Mouse (Mus musculus) kidney, postnatal 0 days (tissue): ENCODE measurements around the gene Aspscr1. TPM values are rescaled to one million over a fixed set of nuclear protein-coding genes. Genes with fewer than 3 reads are reported as not detected.

Experiments used
- ATAC-seq: fragments of 200-750 bp; cut with Nextera tagmentation; replicated peaks from 2 replicates; pipeline ENCODE4 v1.8.0; 2017; ENCODE audit warnings: low read depth, moderate number of reproducible peaks, moderate TSS enrichment, moderate library complexity; ENCODE audit not compliant: low FRiP score
- DNase-seq: peaks from one replicate; pipeline ENCODE4 v3.0.0-alpha.2; 2016; ENCODE audit warnings: low spot score
- H3K27ac ChIP-seq: fragments of 300-500 bp; sonication (generic); 2 replicates; pipeline ENCODE4 v1.5.1; 2014; ENCODE audit warnings: mild to moderate bottlenecking
- H3K27me3 ChIP-seq: fragments of 300-500 bp; sonication (generic); 2 replicates; pipeline ENCODE4 v1.6.1; 2014; ENCODE audit warnings: low read length, mixed read lengths; ENCODE audit not compliant: insufficient read depth
- H3K36me3 ChIP-seq: fragments of 300-500 bp; sonication (generic); 2 replicates; pipeline ENCODE4 v1.6.1; 2014; ENCODE audit warnings: low read length, mixed read lengths; ENCODE audit not compliant: insufficient read depth
- H3K4me1 ChIP-seq: fragments of 300-500 bp; sonication (generic); replicated peaks from 2 replicates; pipeline ENCODE4 v1.6.1; 2014; ENCODE audit warnings: antibody characterized with exemption, low read length, mixed read lengths; ENCODE audit not compliant: insufficient read depth
- H3K4me2 ChIP-seq: fragments of 300-500 bp; sonication (generic); 2 replicates; pipeline ENCODE4 v1.6.1; 2014; ENCODE audit warnings: mild to moderate bottlenecking, low read length, moderate library complexity, mixed read lengths
- H3K4me3 ChIP-seq: fragments of 300-500 bp; sonication (generic); replicated peaks from 2 replicates; pipeline ENCODE4 v1.5.1; 2014; ENCODE audit warnings: low read depth, low read length
- H3K9ac ChIP-seq: fragments of 300-500 bp; sonication (generic); 2 replicates; pipeline ENCODE4 v1.6.1; 2014; ENCODE audit warnings: low read depth, low read length
- H3K9me3 ChIP-seq: fragments of 300-500 bp; sonication (generic); replicated peaks from 2 replicates; pipeline ENCODE4 v1.6.1; 2016; ENCODE audit warnings: low read length, inconsistent platforms, mixed read lengths
- CTCF ChIP-seq: IDR thresholded peaks from 2 replicates; pipeline ENCODE4 v1.5.1; 2016; ENCODE audit warnings: antibody characterized with exemption, low read depth, mild to moderate bottlenecking, moderate library complexity
- WGBS: fragments of 180-500 bp; shearing (Covaris S2); extraction: QIAGEN DNeasy Blood & Tissue Kit; methylation state at CpG from one replicate; pipeline ENCODE4 v1.1.7; 2014; 5-methylcytosine and 5-hydroxymethylcytosine counted together
- polyA plus RNA-seq: library from polyadenylated mRNA; unstranded; fragments of >200 nt; fragmentation: Nextera tagmentation; extraction: Ambion mirVana; gene quantifications from 2 replicates; pipeline ENCODE4 v1.2.1, GENCODE M21; 2015

The Aspscr1 gene
- polyA plus RNA-seq, 1 experiment from 2014 or later: 122 TPM

DNA sequence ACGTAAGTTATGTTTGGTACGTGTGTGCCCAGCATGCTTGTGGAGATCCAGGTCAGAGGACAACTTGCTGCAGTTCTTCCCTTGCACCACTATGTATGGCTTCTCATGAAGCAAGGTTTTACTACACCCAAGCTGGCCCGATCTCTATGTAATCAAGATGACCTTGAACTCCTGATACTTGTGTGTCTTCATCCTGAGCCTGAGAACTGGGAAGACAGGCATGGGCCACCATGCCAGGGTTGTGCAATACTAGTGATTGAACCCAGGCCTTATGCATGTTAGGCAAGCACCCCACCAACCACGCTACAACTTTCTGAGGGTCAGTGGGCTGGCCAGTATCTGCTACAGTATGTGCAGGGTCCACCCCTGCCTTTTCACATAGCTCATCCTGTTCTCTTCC, 4.2 kb downstream of the Aspscr1 start:
- no peak overlapping the region for H3K27ac ChIP-seq
- no peaks in the 10 kb centered on the region for H3K4me1 ChIP-seq
- no peaks in the 10 kb centered on the region for H3K9me3 ChIP-seq
- peaks cover 18% of the 10 kb centered on the region; the same call in 1 of the 2 replicates for H3K36me3 ChIP-seq
- H3K4me2 ChIP-seq: no peak overlapping the region
- no peaks in the 10 kb centered on the region for H3K27me3 ChIP-seq
- H3K4me3 ChIP-seq: no peak overlapping the region
- H3K9ac ChIP-seq: no peak overlapping the region
- no peak for DNase-seq
- ATAC-seq: no peak
- WGBS: 96% methylated on average over 4 of the region's 4 CpGs
- no peak for TF ChIP-seq CTCF

DNA sequence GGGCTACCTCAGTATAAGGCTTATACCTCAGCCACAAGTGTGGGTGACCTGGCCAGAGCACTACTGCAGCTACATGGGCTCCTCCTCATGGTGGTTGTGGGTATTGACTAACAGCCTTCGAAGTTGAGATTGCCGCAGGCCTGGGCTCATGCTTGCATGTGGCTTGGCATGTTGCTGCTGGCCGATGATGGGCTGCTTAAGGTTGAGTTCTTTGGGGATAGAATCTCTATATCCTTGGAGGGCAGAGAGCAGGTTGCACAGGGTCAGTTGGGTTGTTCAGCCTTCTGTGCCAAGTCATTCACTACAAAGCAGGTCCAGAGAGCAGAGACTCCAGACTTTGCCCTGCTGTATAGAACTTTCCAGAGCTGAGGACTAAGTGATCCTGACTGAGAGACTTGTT, 7.1 kb downstream of the Aspscr1 start:
- WGBS: 79% methylated on average over 3 of the region's 3 CpGs
- Histone ChIP-seq H3K9ac (no peak overlapping the region), H3K4me2 (no peak overlapping the region), H3K9me3 (no peaks in the 10 kb centered on the region), H3K36me3 (peaks cover 26% of the 10 kb centered on the region; the same call in 1 of the 2 replicates), H3K27ac (0 out of 2 replicates have a peak overlapping the region, but pooled peaks have one; percentile 19), H3K4me3 (no peak overlapping the region), H3K4me1 (no peaks in the 10 kb centered on the region), H3K27me3 (no peaks in the 10 kb centered on the region)
- TF ChIP-seq CTCF: peak; percentile 63
- peak; percentile 45 for DNase-seq
- ATAC-seq: peak; percentile 84

DNA sequence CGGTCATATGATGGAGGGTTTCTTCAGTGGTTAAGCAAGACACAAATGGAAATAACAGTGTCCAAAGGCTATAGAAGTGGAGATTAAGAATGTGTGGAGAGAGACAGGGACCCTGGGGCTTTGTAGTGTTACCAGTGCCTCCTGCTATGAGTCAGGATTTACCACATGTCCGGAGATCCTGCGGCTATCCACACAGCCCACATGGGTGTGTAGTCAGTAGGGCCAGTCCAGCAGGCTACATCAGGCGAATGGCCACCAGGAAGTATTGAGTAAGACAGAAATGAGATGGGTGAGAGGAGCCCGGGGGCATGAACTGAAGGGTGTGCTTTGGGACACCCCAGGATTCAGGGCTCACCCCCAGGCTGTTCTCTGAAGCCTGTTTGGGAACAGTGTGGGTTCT, 9.9 kb downstream of the Aspscr1 start:
- H3K9ac ChIP-seq: no peak overlapping the region
- no peaks in the 10 kb centered on the region for H3K9me3 ChIP-seq
- DNase-seq: no peak
- H3K36me3 ChIP-seq: peaks cover 34% of the 10 kb centered on the region; the same call in 1 of the 2 replicates
- no peak for TF ChIP-seq CTCF
- no peaks in the 10 kb centered on the region for H3K27me3 ChIP-seq
- no peak overlapping the region for H3K27ac ChIP-seq
- ATAC-seq: no peak
- H3K4me2 ChIP-seq: no peak overlapping the region
- H3K4me3 ChIP-seq: no peak overlapping the region
- H3K4me1 ChIP-seq: no peaks in the 10 kb centered on the region
- WGBS: 94% methylated on average over 5 of the region's 5 CpGs

DNA sequence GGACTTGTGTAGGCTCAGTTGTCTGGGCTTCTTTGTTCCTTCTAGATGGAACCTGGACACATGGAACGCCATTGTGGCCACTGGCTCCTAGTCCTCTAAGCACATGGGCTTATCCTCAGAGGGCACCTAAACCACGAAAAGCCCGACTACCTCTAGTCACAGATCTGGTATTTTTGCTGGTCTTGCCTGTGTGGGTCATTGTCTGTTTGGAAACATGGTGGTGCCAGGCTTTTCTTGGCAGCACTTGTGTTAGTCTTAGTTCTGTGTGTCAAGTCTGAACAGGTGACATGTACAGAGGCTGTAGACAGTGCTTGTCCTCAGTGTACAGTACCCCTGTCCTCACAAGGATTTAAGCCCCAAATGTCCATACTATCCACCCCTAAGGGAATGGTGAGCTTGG, 10.8 kb downstream of the Aspscr1 start:
- TF ChIP-seq CTCF: no peak
- Histone ChIP-seq H3K27me3 (no peaks in the 10 kb centered on the region), H3K36me3 (peaks cover 33% of the 10 kb centered on the region; the same call in 1 of the 2 replicates), H3K4me1 (no peaks in the 10 kb centered on the region), H3K4me3 (no peak overlapping the region), H3K27ac (no peak overlapping the region), H3K9me3 (no peaks in the 10 kb centered on the region), H3K4me2 (no peak overlapping the region), H3K9ac (no peak overlapping the region)
- 90% methylated on average over 3 of the region's 3 CpGs for WGBS
- DNase-seq (no peak), ATAC-seq (no peak)

DNA sequence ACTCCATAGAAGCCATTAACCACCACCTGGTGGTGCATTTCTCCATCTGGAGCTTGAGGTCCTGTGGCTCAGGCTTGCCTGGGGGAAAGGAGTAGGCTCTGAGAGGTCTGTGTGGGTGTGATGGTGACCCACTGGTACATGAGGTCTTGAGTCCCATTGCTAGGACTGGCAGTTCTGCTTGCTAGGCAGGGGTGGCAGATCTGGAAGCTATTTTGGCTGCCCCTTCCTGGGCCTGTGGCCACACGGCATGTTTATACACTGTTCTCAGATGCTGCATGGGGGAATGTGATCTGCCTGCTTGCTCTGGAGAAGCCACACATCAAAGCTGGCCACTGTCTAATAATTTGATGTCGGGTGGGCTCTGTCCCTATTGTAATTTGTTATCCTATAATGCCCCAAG, 11.3 kb downstream of the Aspscr1 start:
- TF ChIP-seq CTCF: no peak
- H3K9ac ChIP-seq: no peak overlapping the region
- H3K4me2 ChIP-seq: no peak overlapping the region
- peaks cover 38% of the 10 kb centered on the region; the same call in 1 of the 2 replicates for H3K36me3 ChIP-seq
- no peaks in the 10 kb centered on the region for H3K4me1 ChIP-seq
- no peak overlapping the region for H3K27ac ChIP-seq
- ATAC-seq (no peak), DNase-seq (no peak)
- H3K4me3 ChIP-seq: no peak overlapping the region
- H3K9me3 ChIP-seq: no peaks in the 10 kb centered on the region
- WGBS: 69% methylated on average over 2 of the region's 2 CpGs
- H3K27me3 ChIP-seq: no peaks in the 10 kb centered on the region

DNA sequence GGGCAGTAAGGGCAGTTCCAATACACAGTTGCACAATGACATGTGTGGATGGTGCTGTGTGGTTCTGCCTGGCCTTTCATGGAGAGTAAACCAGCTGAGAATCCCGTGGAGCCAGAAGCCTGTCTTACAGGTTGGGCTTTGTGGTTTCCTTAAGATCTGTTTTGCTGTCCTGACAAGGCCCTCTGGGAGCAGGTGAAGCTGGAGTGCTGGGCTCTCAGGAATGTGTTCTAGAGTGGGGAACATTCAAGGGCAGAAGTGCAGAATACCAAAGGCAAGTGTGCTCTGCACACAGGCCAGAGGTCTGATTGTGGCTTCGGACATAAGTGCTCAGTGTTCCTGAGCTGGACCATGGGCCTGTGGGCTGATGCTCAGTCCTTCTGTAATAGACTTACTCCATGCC, 11.9 kb downstream of the Aspscr1 start:
- no peak overlapping the region for H3K4me3 ChIP-seq
- H3K9me3 ChIP-seq: no peaks in the 10 kb centered on the region
- H3K27ac ChIP-seq: no peak overlapping the region
- no peak for TF ChIP-seq CTCF
- H3K4me2 ChIP-seq: no peak overlapping the region
- no peaks in the 10 kb centered on the region for H3K4me1 ChIP-seq
- peaks cover 39% of the 10 kb centered on the region for H3K36me3 ChIP-seq
- 86% methylated on average over 2 of the region's 2 CpGs for WGBS
- no peak for ATAC-seq
- no peak for DNase-seq
- H3K27me3 ChIP-seq: no peaks in the 10 kb centered on the region
- no peak overlapping the region for H3K9ac ChIP-seq

DNA sequence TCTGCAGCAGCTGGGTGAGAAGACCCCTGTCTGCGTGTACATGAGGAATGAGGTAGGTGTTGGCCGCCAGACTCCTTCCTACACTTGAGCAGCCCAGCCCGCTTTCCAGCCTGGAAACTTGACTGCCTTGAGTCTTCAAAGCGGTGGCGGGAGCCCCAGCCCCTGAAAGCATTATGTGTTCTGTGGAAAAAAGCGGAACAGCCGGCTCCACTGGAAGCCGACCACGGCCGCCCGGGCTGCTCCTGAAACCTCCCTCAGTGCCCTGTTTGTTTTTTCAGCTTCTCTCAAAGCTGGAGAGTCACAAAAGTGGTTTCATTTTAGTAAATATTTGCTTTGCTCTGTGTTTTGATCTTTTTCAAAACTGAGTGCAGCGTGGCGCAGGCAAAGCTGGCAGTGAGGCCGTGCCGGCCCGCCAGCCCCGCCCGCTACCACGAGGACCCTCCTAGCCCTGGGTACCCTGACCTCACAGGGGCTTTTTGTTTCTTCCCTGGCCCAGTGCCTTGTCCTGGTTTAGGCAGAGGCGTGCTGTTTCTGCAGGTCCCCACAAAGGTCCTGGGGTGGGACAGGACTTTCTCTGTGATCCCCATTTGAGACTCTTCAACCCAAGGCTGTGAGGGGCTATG, 14.0 kb downstream of the Aspscr1 start:
- Histone ChIP-seq H3K36me3 (peaks cover 43% of the 10 kb centered on the region), H3K9ac (no peak overlapping the region), H3K4me3 (no peak overlapping the region), H3K27me3 (no peaks in the 10 kb centered on the region), H3K9me3 (no peaks in the 10 kb centered on the region), H3K27ac (no peak overlapping the region), H3K4me2 (no peak overlapping the region), H3K4me1 (no peaks in the 10 kb centered on the region)
- DNase-seq: no peak
- no peak for ATAC-seq
- TF ChIP-seq CTCF: no peak
- 72% methylated on average over 20 of the region's 20 CpGs for WGBS
